In genomic region chr1:163314829-163315301, GRCm38 (mm10) we compare ENCODE assay signal across 8 mouse cellular contexts. TPM values are rescaled to one million over a fixed set of nuclear protein-coding genes. Genes with fewer than 3 reads are reported as not detected.
DNase-seq lines count a peak whose midpoint lies in the region; ATAC-seq lines count a peak whose summit lies in the region.

No protein-coding gene starts in this region.

- no peaks in the 10 kb centered on the region for H3K36me3 ChIP-seq in heart, embryonic 11.5 days (ENCODE audit: control insufficient read depth, insufficient read depth, low read length)
- H3K36me3 ChIP-seq in hindbrain, embryonic 11.5 days (ENCODE audit: control insufficient read depth, insufficient read depth, low read length) = no peaks in the 10 kb centered on the region
- H3K36me3 ChIP-seq in midbrain, embryonic 11.5 days (ENCODE audit: control insufficient read depth, insufficient read depth, low read length) = no peaks in the 10 kb centered on the region

- H3K27ac ChIP-seq in heart, embryonic 11.5 days (ENCODE audit: low read depth, low read length) = 0 out of 2 replicates have a peak overlapping the region, but pooled peaks have one; percentile 31
- H3K27ac ChIP-seq in hindbrain, embryonic 11.5 days (ENCODE audit: low read depth, low read length) = no peak overlapping the region
- no peak overlapping the region for H3K27ac ChIP-seq in midbrain, embryonic 11.5 days (ENCODE audit: low read depth, low read length)

- no peaks in the 10 kb centered on the region for H3K9me3 ChIP-seq in heart, embryonic 11.5 days (replicated peaks; ENCODE audit: control insufficient read depth, low read length)
- no peaks in the 10 kb centered on the region for H3K9me3 ChIP-seq in hindbrain, embryonic 11.5 days (ENCODE audit: control insufficient read depth, low read length)
- H3K9me3 ChIP-seq in midbrain, embryonic 11.5 days (ENCODE audit: control insufficient read depth, low read length) = no peaks in the 10 kb centered on the region

- H3K4me1 ChIP-seq in heart, embryonic 11.5 days (ENCODE audit: control insufficient read depth, insufficient read depth, low read length) = peaks cover 7% of the 10 kb centered on the region
- H3K4me1 ChIP-seq in hindbrain, embryonic 11.5 days (replicated peaks; ENCODE audit: control insufficient read depth, insufficient read depth, low read length) = peaks cover 2% of the 10 kb centered on the region
- peaks cover 16% of the 10 kb centered on the region for H3K4me1 ChIP-seq in midbrain, embryonic 11.5 days (ENCODE audit: control insufficient read depth, insufficient read depth, low read length)

- H3K9ac ChIP-seq in heart, embryonic 11.5 days (ENCODE audit: low read depth, low read length) = peak overlapping the region; percentile 46; the same call in 1 of the 2 replicates
- no peak overlapping the region for H3K9ac ChIP-seq in hindbrain, embryonic 11.5 days (ENCODE audit: low read depth, low read length)
- no peak overlapping the region for H3K9ac ChIP-seq in midbrain, embryonic 11.5 days (ENCODE audit: low read length)

- ATAC-seq in heart, embryonic 11.5 days (replicated peaks; ENCODE audit: insufficient number of reproducible peaks, low FRiP score, low TSS enrichment) = no peak
- peak; percentile 25; the same call in 1 of the 2 replicates for ATAC-seq in hindbrain, embryonic 11.5 days (ENCODE audit: low FRiP score)
- no peak for ATAC-seq in midbrain, embryonic 11.5 days (ENCODE audit: low FRiP score)

- peaks cover 29% of the 10 kb centered on the region for H3K27me3 ChIP-seq in heart, embryonic 11.5 days (ENCODE audit: control insufficient read depth, insufficient read depth, low read length)
- H3K27me3 ChIP-seq in hindbrain, embryonic 11.5 days (ENCODE audit: control insufficient read depth, insufficient read depth, low read length) = peaks cover 44% of the 10 kb centered on the region
- peaks cover 51% of the 10 kb centered on the region for H3K27me3 ChIP-seq in midbrain, embryonic 11.5 days (ENCODE audit: control insufficient read depth, insufficient read depth, low read length)

- intact Hi-C loops in gastrocnemius, postnatal 14 days (cut with DNase I; ENCODE audit: low total_unique reads) = no loop called here

- H3K4me3 ChIP-seq in heart, embryonic 11.5 days (ENCODE audit: low read depth, low read length) = peak overlapping the region; percentile 64
- peak overlapping the region; percentile 17 for H3K4me3 ChIP-seq in hindbrain, embryonic 11.5 days (ENCODE audit: low read depth, low read length)
- H3K4me3 ChIP-seq in midbrain, embryonic 11.5 days (ENCODE audit: low read depth, low read length) = peak overlapping the region; percentile 45; the same call in 1 of the 2 replicates

- peak overlapping the region; percentile 97 for H3K4me2 ChIP-seq in heart, embryonic 11.5 days
- H3K4me2 ChIP-seq in hindbrain, embryonic 11.5 days (replicated peaks; ENCODE audit: low read depth, low read length) = peak overlapping the region; percentile 56
- H3K4me2 ChIP-seq in midbrain, embryonic 11.5 days = peak overlapping the region; percentile 81

- under 1% methylated on average over 23 of the region's 23 CpGs for WGBS in heart, embryonic 11.5 days (ENCODE audit: insufficient replicate concordance)
- WGBS in hindbrain, embryonic 11.5 days = under 1% methylated on average over 23 of the region's 23 CpGs
- WGBS in midbrain, embryonic 11.5 days = under 1% methylated on average over 23 of the region's 23 CpGs

- no peak for DNase-seq in heart, adult 18-20 months
- peak; percentile 25 for DNase-seq in ZHBTc4 (ENCODE audit: low read depth, low spot score)
- peak; percentile 62 for DNase-seq in hindbrain, embryonic 11.5 days (ENCODE audit: low spot score)
- peak; percentile 95 for DNase-seq in midbrain, embryonic 11.5 days (ENCODE audit: low spot score, missing footprints)
- no peak for DNase-seq in MN1 (ENCODE audit: low spot score)
- no peak for DNase-seq in gastrocnemius, postnatal 14 days
- DNase-seq in frontal cortex, adult 2 months (ENCODE audit: extremely low spot score in 1 of 2, low spot score in 1 of 2) = no peak

RNA-seq across cellular contexts. Expression of gene Prrx1, which starts 1.4 kb away (rescaled TPM):
- polyA plus RNA-seq in heart, embryonic 11.5 days (2014; fragmentation: Nextera tagmentation; extraction: Ambion mirVana) = 9.1 and 9.7 TPM in 2 replicates
- 10 to 100 TPM; 26.3 to 30.7 TPM for total RNA-seq in heart, adult 18-20 months (2021)
- 51.8 and 71.0 TPM in 2 replicates for polyA plus RNA-seq in hindbrain, embryonic 11.5 days (2014; fragmentation: Nextera tagmentation; extraction: Ambion mirVana)
- polyA plus RNA-seq in midbrain, embryonic 11.5 days (2014; fragmentation: Nextera tagmentation; extraction: Ambion mirVana) = 14.2 and 16.5 TPM in 2 replicates
- 10 to 100 TPM; 39.2 to 49.9 TPM for total RNA-seq in gastrocnemius, postnatal 14 days (2021)
- 3.7 and 4.9 TPM in 2 replicates for polyA plus RNA-seq in frontal cortex, adult 2 months (2012; rRNA removed)

Comparison
In these comparisons a context has a peak if more than half of its experiments do, and no peak if none do; other contexts are left out.
1. DNase-seq: peak in ZHBTc4 (single experiment), hindbrain, embryonic 11.5 days (single experiment) and midbrain, embryonic 11.5 days (single experiment); none in heart, adult 18-20 months (0 of 2), MN1 (single experiment), gastrocnemius, postnatal 14 days (single experiment) and frontal cortex, adult 2 months (0 of 2).
2. Peak in every context shown above with its lines, with median percentiles within 50 percentile points of each other: H3K4me2 ChIP-seq and H3K4me3 ChIP-seq.